Mouse (Mus musculus): ENCODE results near the gene Zfp770. TPM values are rescaled to one million over a fixed set of nuclear protein-coding genes. Genes with fewer than 3 reads are reported as not detected.
A peak's percentile ranks its signal among the peaks of the same experiment; 100 is the strongest.
"Not testable (repeated sequence)": the region's sequence is repeated elsewhere in the genome, so short reads cannot be mapped to it uniquely, and the experiment has no call there.

Gene Zfp770
- 11.0 and 11.2 TPM in 2 replicates for polyA plus RNA-seq (2012; rRNA removed)

GRCm38 (mm10) chr2:114200932-114201559, at the start of gene Zfp770:
Zfp770 (minus strand) TSS chr2:114201469.
- peak; percentile 43 to 89 for DNase-seq (ENCODE audit: extremely low spot score in 1 of 2, low spot score in 1 of 2)

- DNase-seq (ENCODE audit: extremely low spot score in 1 of 2, low spot score in 1 of 2) = peak; percentile 20 to 66
Observed at GRCm38 (mm10) chr2:114249440-114249839, 48.2 kb upstream of the Zfp770 start.

- DNase-seq (ENCODE audit: extremely low spot score in 1 of 2, low spot score in 1 of 2) = no peak
Observed at GRCm38 (mm10) chr2:114237639-114238038, 36.4 kb upstream of the Zfp770 start.

- no peak for DNase-seq (ENCODE audit: extremely low spot score in 1 of 2, low spot score in 1 of 2)
Observed at GRCm38 (mm10) chr2:114236566-114236965, 35.3 kb upstream of the Zfp770 start.

GRCm38 (mm10) chr2:114235584-114235983, 34.3 kb upstream of the Zfp770 start:
- DNase-seq (ENCODE audit: extremely low spot score in 1 of 2, low spot score in 1 of 2) = no peak

- no peak for DNase-seq (ENCODE audit: extremely low spot score in 1 of 2, low spot score in 1 of 2)
Observed at GRCm38 (mm10) chr2:114231248-114231647, 30.0 kb upstream of the Zfp770 start.

GRCm38 (mm10) chr2:114228672-114229071, 27.4 kb upstream of the Zfp770 start:
- DNase-seq (ENCODE audit: extremely low spot score in 1 of 2, low spot score in 1 of 2) = no peak

GRCm38 (mm10) chr2:114205036-114205435, 3.8 kb upstream of the Zfp770 start:
- DNase-seq (ENCODE audit: extremely low spot score in 1 of 2, low spot score in 1 of 2) = no peak

- no peak for DNase-seq (ENCODE audit: extremely low spot score in 1 of 2, low spot score in 1 of 2)
Observed at GRCm38 (mm10) chr2:114201574-114201973, 305 bp upstream of the Zfp770 start.

GRCm38 (mm10) chr2:114196421-114196820, 4.8 kb downstream of the Zfp770 start:
- DNase-seq (ENCODE audit: extremely low spot score in 1 of 2, low spot score in 1 of 2) = no peak

- DNase-seq (ENCODE audit: extremely low spot score in 1 of 2, low spot score in 1 of 2) = not testable (repeated sequence)
Observed at GRCm38 (mm10) chr2:114186924-114187323, 14.3 kb downstream of the Zfp770 start, which contains the start of gene Aqr. Aqr (minus strand) TSS chr2:114187024.

- no peak for DNase-seq (ENCODE audit: extremely low spot score in 1 of 2, low spot score in 1 of 2)
Observed at GRCm38 (mm10) chr2:114177802-114178733, 23.2 kb downstream of the Zfp770 start.

GRCm38 (mm10) chr2:114174651-114175484, 26.4 kb downstream of the Zfp770 start:
- peak; percentile 73 to 87 for DNase-seq (ENCODE audit: extremely low spot score in 1 of 2, low spot score in 1 of 2)

- DNase-seq (ENCODE audit: extremely low spot score in 1 of 2, low spot score in 1 of 2) = no peak
Observed at GRCm38 (mm10) chr2:114173248-114173647, 28.0 kb downstream of the Zfp770 start.

- DNase-seq (ENCODE audit: extremely low spot score in 1 of 2, low spot score in 1 of 2) = peak in 1 of 2 experiments; percentile 53
Observed at GRCm38 (mm10) chr2:114167837-114168236, 33.4 kb downstream of the Zfp770 start.

GRCm38 (mm10) chr2:114161978-114162377, 39.3 kb downstream of the Zfp770 start:
- no peak for DNase-seq (ENCODE audit: extremely low spot score in 1 of 2, low spot score in 1 of 2)

- no peak for DNase-seq (ENCODE audit: extremely low spot score in 1 of 2, low spot score in 1 of 2)
Observed at GRCm38 (mm10) chr2:114157345-114157744, 43.9 kb downstream of the Zfp770 start.

GRCm38 (mm10) chr2:114156639-114157038, 44.6 kb downstream of the Zfp770 start:
- DNase-seq (ENCODE audit: extremely low spot score in 1 of 2, low spot score in 1 of 2) = no peak

GRCm38 (mm10) chr2:114153247-114153646, 48.0 kb downstream of the Zfp770 start:
- DNase-seq (ENCODE audit: extremely low spot score in 1 of 2, low spot score in 1 of 2) = no peak

GRCm38 (mm10) chr2:114146864-114147458, 54.3 kb downstream of the Zfp770 start:
- DNase-seq (ENCODE audit: extremely low spot score in 1 of 2, low spot score in 1 of 2) = no peak

Measured in frontal cortex, adult 2 months (tissue).